Mouse (Mus musculus) liver, adult 2 months (tissue): Measurements from ENCODE around the gene Rngtt.
"Not testable (repeated sequence)": the region's sequence is repeated elsewhere in the genome, so short reads cannot be mapped to it uniquely, and the experiment has no call there.

ENCODE experiments used
- CTCF ChIP-seq: fragments of 200-500 bp; IDR thresholded peaks from 2 replicates; pipeline ENCODE4 v1.5.1; 2011; ENCODE audit warnings: low read depth, low read length, control low read depth
- POLR2A ChIP-seq: fragments of 200-500 bp; IDR thresholded peaks from 2 replicates; pipeline ENCODE4 v1.6.1; 2011; ENCODE audit warnings: low read length, control low read depth; ENCODE audit not compliant: insufficient read depth; ENCODE audit errors: extremely low read depth

DNA sequence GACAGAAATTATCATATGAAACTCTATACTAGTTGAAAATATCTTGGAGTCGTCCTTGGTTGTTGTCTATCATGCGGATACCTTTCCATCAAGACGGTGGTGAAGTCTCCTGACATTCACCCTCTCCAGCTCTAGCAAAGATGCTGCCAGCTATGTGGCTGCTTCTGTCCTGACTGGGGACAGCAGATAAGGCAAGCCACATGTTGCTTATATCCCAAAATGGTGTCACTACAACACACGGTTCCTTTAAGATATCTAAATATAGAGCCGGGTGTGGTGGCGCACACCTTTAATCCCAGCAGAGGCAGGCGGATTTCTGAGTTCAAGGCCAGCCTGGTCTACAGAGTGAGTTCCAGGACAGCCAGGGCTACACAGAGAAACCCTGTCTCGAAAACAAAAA is 140.2 kb downstream of the Rngtt start:
- TF ChIP-seq POLR2A, CTCF: not testable (repeated sequence)
